Mouse (Mus musculus) limb, embryonic 13.5 days (tissue): ENCODE results near the gene Arhgef33. TPM values are rescaled to one million over a fixed set of nuclear protein-coding genes. Genes with fewer than 3 reads are reported as not detected.

Experiments
- ATAC-seq: fragments of 200-750 bp; cut with Nextera tagmentation; 2 replicates; pipeline ENCODE4 v1.8.0; 2017; ENCODE audit warnings: low read depth, moderate number of reproducible peaks, moderate TSS enrichment; ENCODE audit not compliant: low FRiP score
- H3K27ac ChIP-seq: fragments of 300-500 bp; sonication (generic); 2 replicates; pipeline ENCODE4 v1.5.1; 2015; ENCODE audit warnings: inconsistent platforms, mild to moderate bottlenecking, moderate library complexity
- H3K27me3 ChIP-seq: fragments of 300-500 bp; sonication (generic); 2 replicates; pipeline ENCODE4 v1.6.1; 2015; ENCODE audit warnings: mild to moderate bottlenecking, inconsistent platforms
- H3K36me3 ChIP-seq: fragments of 300-500 bp; sonication (generic); 2 replicates; pipeline ENCODE4 v1.6.1; 2015; ENCODE audit warnings: inconsistent platforms, mild to moderate bottlenecking, moderate library complexity
- H3K4me1 ChIP-seq: fragments of 300-500 bp; sonication (generic); 2 replicates; pipeline ENCODE4 v1.6.1; 2015; ENCODE audit warnings: inconsistent platforms
- H3K4me2 ChIP-seq: fragments of 300-500 bp; sonication (generic); replicated peaks from 2 replicates; pipeline ENCODE4 v1.6.1; 2015; ENCODE audit warnings: inconsistent platforms, mild to moderate bottlenecking, moderate library complexity
- H3K4me3 ChIP-seq: fragments of 300-500 bp; sonication (generic); 2 replicates; pipeline ENCODE4 v1.5.1; 2015; ENCODE audit warnings: moderate library complexity, mild to moderate bottlenecking, inconsistent platforms
- H3K9ac ChIP-seq: fragments of 300-500 bp; sonication (generic); 2 replicates; pipeline ENCODE4 v1.6.1; 2015; ENCODE audit warnings: mild to moderate bottlenecking, inconsistent platforms
- H3K9me3 ChIP-seq: fragments of 300-500 bp; sonication (generic); 2 replicates; pipeline ENCODE4 v1.6.1; 2016; ENCODE audit warnings: inconsistent platforms
- WGBS: fragments of 180-500 bp; shearing (Covaris S2); methylation state at CpG from one replicate; pipeline ENCODE4 v1.1.7; 2015; 5-methylcytosine and 5-hydroxymethylcytosine counted together
- polyA plus RNA-seq: library from polyadenylated mRNA; unstranded; fragments of >200 nt; fragmentation: Nextera tagmentation; extraction: Ambion mirVana; gene quantifications from 2 replicates; pipeline ENCODE4 v1.2.1, GENCODE M21; 2015

The Arhgef33 gene
- polyA plus RNA-seq, 1 experiment from 2014 or later, result 1.5 TPM

- Histone ChIP-seq H3K9ac (no peak overlapping the region), H3K27ac (no peak overlapping the region), H3K27me3 (no peaks in the 10 kb centered on the region), H3K4me2 (no peak overlapping the region), H3K9me3 (no peaks in the 10 kb centered on the region), H3K36me3 (peaks cover 48% of the 10 kb centered on the region), H3K4me1 (no peaks in the 10 kb centered on the region), H3K4me3 (no peak overlapping the region)
- 91% methylated on average over 1 of the region's 1 CpGs for WGBS
- ATAC-seq, result no peak
Observed at GRCm38 (mm10) chr17:80420998-80421397, 113.8 kb downstream of the Arhgef33 start.

DNA sequence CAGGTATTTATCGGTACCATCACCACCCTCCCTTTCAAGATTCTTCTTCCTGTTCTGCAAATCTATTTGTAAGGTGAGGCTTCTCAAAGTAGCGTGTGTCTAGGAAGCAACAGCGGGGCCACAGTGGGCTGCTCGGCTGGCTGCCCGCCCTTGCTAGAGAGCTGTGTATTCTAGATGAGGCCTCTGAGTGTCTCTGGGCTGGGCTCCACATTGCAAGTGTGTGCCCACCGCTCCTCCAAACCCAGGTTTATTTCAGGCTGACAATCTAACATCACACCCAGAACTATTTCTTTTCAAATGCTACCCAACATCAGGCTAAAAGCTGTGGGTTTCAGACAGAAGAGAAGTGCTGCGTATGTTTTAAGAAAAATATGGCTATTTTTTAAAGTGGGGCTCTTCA lies 119.0 kb downstream of the Arhgef33 start:
- H3K4me2 ChIP-seq, result no peak overlapping the region
- no peaks in the 10 kb centered on the region for H3K27me3 ChIP-seq
- 89% methylated on average over 7 of the region's 7 CpGs for WGBS
- no peak overlapping the region for H3K4me3 ChIP-seq
- H3K4me1 ChIP-seq, result no peaks in the 10 kb centered on the region; the same call in 1 of the 2 replicates
- H3K27ac ChIP-seq, result no peak overlapping the region
- no peak for ATAC-seq
- H3K9ac ChIP-seq, result no peak overlapping the region
- no peaks in the 10 kb centered on the region for H3K9me3 ChIP-seq
- peaks cover 20% of the 10 kb centered on the region for H3K36me3 ChIP-seq

DNA sequence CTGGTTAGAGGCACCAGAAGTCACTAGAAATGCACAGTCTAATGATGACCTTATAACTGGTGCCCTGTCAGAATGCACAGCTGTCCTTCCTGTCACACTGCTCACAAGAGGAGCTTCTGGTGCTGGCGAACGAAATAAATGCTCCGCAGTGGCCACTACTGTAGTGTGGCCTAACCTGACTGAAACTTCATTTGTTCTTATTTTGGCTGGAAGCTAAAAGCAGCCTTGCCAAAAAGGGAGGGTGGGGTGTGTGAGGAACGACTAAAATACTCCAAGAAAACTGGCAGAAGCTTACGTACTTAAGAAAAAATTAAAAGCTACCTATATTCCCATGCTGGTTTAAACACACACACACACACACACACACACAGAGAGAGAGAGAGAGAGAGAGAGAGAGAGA lies 119.7 kb downstream of the Arhgef33 start:
- no peak for ATAC-seq
- 81% methylated on average over 5 of the region's 5 CpGs for WGBS
- Histone ChIP-seq H3K27ac (no peak overlapping the region), H3K4me1 (no peaks in the 10 kb centered on the region; the same call in 1 of the 2 replicates), H3K4me2 (no peak overlapping the region), H3K27me3 (no peaks in the 10 kb centered on the region), H3K9me3 (no peaks in the 10 kb centered on the region), H3K4me3 (no peak overlapping the region), H3K9ac (no peak overlapping the region), H3K36me3 (peaks cover 21% of the 10 kb centered on the region)

DNA sequence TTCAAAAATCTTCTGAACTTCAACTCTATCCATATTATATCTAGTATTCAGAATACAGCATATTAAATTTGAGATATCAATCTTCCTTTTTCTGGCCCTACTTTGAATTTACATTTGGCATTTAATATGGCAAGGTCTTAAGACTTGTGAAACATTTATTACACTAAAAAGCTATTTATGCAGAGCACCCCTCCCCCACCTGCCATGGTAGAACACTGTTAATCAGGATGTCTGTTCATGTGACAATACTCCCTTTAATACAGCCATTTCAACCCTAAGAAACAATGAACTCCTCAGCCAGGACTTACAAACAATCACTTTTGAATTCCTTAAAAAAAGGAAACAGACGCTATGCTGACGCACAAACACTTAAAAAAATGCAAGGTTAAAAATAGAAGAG lies 120.8 kb downstream of the Arhgef33 start:
- ATAC-seq, result no peak
- Histone ChIP-seq H3K4me1 (no peaks in the 10 kb centered on the region; the same call in 1 of the 2 replicates), H3K27me3 (no peaks in the 10 kb centered on the region), H3K27ac (no peak overlapping the region), H3K36me3 (peaks cover 16% of the 10 kb centered on the region), H3K9ac (no peak overlapping the region), H3K4me2 (no peak overlapping the region), H3K4me3 (no peak overlapping the region), H3K9me3 (no peaks in the 10 kb centered on the region)
- 80% methylated on average over 2 of the region's 2 CpGs for WGBS

DNA sequence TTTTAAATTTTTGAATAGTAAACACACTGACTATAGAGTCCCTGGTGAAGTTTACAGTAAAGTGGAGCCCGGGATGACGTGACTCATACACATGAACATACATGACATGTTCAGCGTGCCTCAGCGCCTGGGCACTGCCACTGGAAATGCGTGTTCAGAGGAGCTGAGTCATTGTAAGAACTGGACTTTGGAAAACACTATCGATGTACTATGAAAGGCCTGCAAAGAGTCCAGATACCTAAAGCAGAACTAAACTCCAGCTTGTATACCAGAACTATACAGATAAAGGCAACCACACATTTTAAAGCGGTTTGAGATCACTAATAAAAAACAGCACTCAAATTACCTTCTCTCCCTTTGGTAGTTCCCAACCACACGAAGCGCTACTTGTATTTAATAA lies 124.8 kb downstream of the Arhgef33 start:
- Histone ChIP-seq H3K9ac (no peak overlapping the region), H3K27me3 (no peaks in the 10 kb centered on the region), H3K9me3 (no peaks in the 10 kb centered on the region), H3K4me3 (no peak overlapping the region), H3K27ac (no peak overlapping the region), H3K36me3 (peaks cover 41% of the 10 kb centered on the region), H3K4me2 (no peak overlapping the region), H3K4me1 (no peaks in the 10 kb centered on the region)
- WGBS, result 88% methylated on average over 9 of the region's 9 CpGs
- ATAC-seq, result no peak

DNA sequence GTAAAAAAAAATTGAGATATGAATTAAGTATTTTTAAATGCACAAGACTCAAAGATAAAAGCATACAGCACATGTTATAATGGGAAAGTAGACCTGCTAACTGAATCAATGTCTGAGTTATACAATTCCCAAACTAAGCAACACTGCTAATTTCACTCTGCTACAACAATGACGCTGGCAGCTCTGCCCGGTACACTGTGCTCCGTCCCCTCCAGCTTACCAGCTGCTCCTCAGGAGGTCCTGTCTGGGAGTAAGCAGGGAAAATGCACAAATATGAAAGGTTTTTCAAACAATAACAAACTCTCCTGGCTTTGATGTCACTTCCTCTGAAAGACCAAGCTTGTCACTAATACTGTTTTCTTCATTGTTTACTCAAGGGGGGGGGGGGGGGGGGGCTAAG lies 127.2 kb downstream of the Arhgef33 start:
- no peaks in the 10 kb centered on the region for H3K27me3 ChIP-seq
- H3K9me3 ChIP-seq, result no peaks in the 10 kb centered on the region
- WGBS, result 87% methylated on average over 3 of the region's 3 CpGs
- H3K4me2 ChIP-seq, result no peak overlapping the region
- no peak overlapping the region for H3K27ac ChIP-seq
- no peak overlapping the region for H3K9ac ChIP-seq
- no peak overlapping the region for H3K4me3 ChIP-seq
- no peaks in the 10 kb centered on the region for H3K4me1 ChIP-seq
- H3K36me3 ChIP-seq, result peaks cover 61% of the 10 kb centered on the region
- ATAC-seq, result no peak

- no peak overlapping the region for H3K27ac ChIP-seq
- peaks cover 60% of the 10 kb centered on the region for H3K36me3 ChIP-seq
- H3K4me3 ChIP-seq, result no peak overlapping the region
- H3K9me3 ChIP-seq, result no peaks in the 10 kb centered on the region
- H3K4me2 ChIP-seq, result no peak overlapping the region
- no peak for ATAC-seq
- H3K4me1 ChIP-seq, result no peaks in the 10 kb centered on the region
- no peaks in the 10 kb centered on the region for H3K27me3 ChIP-seq
- H3K9ac ChIP-seq, result no peak overlapping the region
- 86% methylated on average over 5 of the region's 5 CpGs for whole genome bisulfite sequencing
Observed at GRCm38 (mm10) chr17:80435680-80436079, 128.5 kb downstream of the Arhgef33 start.

GRCm38 (mm10) chr17:80445433-80445832 lies 138.2 kb downstream of the Arhgef33 start:
- Histone ChIP-seq H3K4me2 (no peak overlapping the region), H3K27me3 (no peaks in the 10 kb centered on the region), H3K27ac (no peak overlapping the region), H3K4me3 (no peak overlapping the region), H3K4me1 (no peaks in the 10 kb centered on the region), H3K36me3 (peaks cover 69% of the 10 kb centered on the region), H3K9ac (no peak overlapping the region), H3K9me3 (no peaks in the 10 kb centered on the region)
- ATAC-seq, result no peak
- WGBS, result 82% methylated on average over 7 of the region's 7 CpGs

- Histone ChIP-seq H3K4me2 (no peak overlapping the region), H3K9me3 (no peaks in the 10 kb centered on the region), H3K9ac (no peak overlapping the region), H3K27me3 (no peaks in the 10 kb centered on the region), H3K36me3 (peaks cover 68% of the 10 kb centered on the region), H3K4me1 (no peaks in the 10 kb centered on the region), H3K27ac (no peak overlapping the region), H3K4me3 (no peak overlapping the region)
- WGBS, result 76% methylated on average over 5 of the region's 5 CpGs
- no peak for ATAC-seq
Observed at GRCm38 (mm10) chr17:80446470-80446869, 139.3 kb downstream of the Arhgef33 start.

Other genes with a start within 250 kb of the Arhgef33 start
- 63.7 and 64.1 TPM in 2 replicates for gene Hnrnpll, start 245.1 kb upstream of the Arhgef33 start, polyA plus RNA-seq
- 15.5 and 17.2 TPM in 2 replicates for gene Galm, start 179.9 kb upstream of the Arhgef33 start, polyA plus RNA-seq
- gene Srsf7, start 100.1 kb upstream of the Arhgef33 start, polyA plus RNA-seq, result 721 and 736 TPM in 2 replicates
- gene Ttc39d, start 99.9 kb upstream of the Arhgef33 start, polyA plus RNA-seq, result 0.10 and 0.17 TPM in 2 replicates
- 37.3 and 38.4 TPM in 2 replicates for gene Gemin6, start 83.0 kb upstream of the Arhgef33 start, polyA plus RNA-seq
- 18.9 and 19.7 TPM in 2 replicates for gene Morn2, start 17.2 kb upstream of the Arhgef33 start, polyA plus RNA-seq
- 24.4 and 25.5 TPM in 2 replicates for gene Dhx57, start 16.9 kb upstream of the Arhgef33 start, polyA plus RNA-seq
- 2.3 and 2.7 TPM in 2 replicates for gene Gm10190, start 66.1 kb downstream of the Arhgef33 start, polyA plus RNA-seq
- 5.3 and 5.4 TPM in 2 replicates for gene Sos1, start 173.0 kb downstream of the Arhgef33 start, polyA plus RNA-seq